Mouse (Mus musculus) heart, adult 2 months (tissue): ENCODE results near the gene Arid1a.

Experiments used
- CTCF ChIP-seq: fragments of 200-600 bp; IDR thresholded peaks from 2 replicates; pipeline ENCODE4 v1.8.1; 2022; ENCODE audit warnings: antibody characterized with exemption, mild to moderate bottlenecking, moderate library complexity
- POLR2A ChIP-seq: fragments of 200-500 bp; IDR thresholded peaks from 2 replicates; pipeline ENCODE4 v1.6.1; 2011; ENCODE audit warnings: mild to moderate bottlenecking, low read depth, low read length, control low read depth; ENCODE audit not compliant: insufficient read depth

DNA sequence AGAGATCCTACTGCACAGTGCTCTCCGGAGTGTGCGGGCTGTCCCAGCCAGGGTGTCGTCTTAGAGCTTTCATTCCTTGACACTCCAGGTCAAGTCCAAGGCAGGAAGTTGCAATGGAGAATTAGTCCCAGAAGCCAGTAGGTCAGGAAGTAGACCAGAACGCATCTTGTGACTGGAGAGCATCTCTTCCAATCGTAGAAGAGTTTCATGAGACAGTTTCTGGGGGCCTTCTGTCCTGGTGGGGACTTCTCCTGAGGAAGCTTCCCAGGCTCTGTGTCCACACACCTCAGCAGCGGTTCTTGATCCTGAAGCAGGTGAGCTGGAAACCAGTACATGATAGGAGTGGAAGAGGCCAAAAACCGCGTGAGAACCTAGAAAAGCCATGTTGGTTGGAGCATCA lies 94.1 kb downstream of the Arid1a start:
- TF ChIP-seq CTCF (no peak), POLR2A (no peak)
